Comparison of ENCODE assay signal across 29 mouse cellular contexts in the genomic region with DNA sequence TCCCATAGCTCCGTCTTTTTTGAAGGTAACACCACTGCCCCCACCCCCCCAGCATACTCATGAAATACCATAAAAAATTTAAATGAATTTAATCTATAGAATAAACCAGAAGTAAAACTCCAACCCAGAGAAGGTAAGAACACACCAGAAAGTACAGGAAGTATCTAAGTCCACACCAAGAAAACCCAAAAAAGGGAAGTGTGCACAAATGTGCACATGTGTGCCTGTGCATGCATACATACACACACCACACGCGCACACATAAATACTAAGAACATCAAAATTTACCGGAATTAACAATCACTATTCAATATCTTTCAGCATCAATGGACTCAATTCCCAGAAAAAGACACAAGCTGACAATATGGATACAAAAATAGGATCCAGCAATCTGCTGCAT. TPM values are rescaled to one million over a fixed set of nuclear protein-coding genes. Genes with fewer than 3 reads are reported as not detected.
A peak's percentile ranks its signal among the peaks of the same experiment; 100 is the strongest.
DNase-seq lines count a peak whose midpoint lies in the region; ATAC-seq and TF ChIP-seq lines count a peak whose summit lies in the region.
"Had no signal": no experiment of that assay in that cellular context is flagged by ENCODE, and none has a peak within 500 bp of the region (broad histone marks: within the 10 kb centered on the region; RNA-seq: fewer than 3 reads in every experiment).

No protein-coding gene starts in this region.

- 0 out of 2 replicates have a peak, but pooled peaks have one; percentile 25 for ATAC-seq in common myeloid progenitor, adult 5-6 weeks (replicated peaks; ENCODE audit: low read depth, poor library complexity, severe bottlenecking)
- ATAC-seq in liver, postnatal 0 days, result no peak
- ATAC-seq: activated CD4-positive, CD25-positive, alpha-beta regulatory T cell, adult 4 months; forebrain, embryonic 14.5 days; forebrain, embryonic 16.5 days; Patski had no signal

- no peak for TF ChIP-seq CTCF in MEL (IDR thresholded peaks at IDR 0.05 in 2 of 3, conservative IDR thresholded peaks at IDR 0.05 in 1 of 3; ENCODE audit: control insufficient read depth in 1 of 3, insufficient read depth in 1 of 3, low read depth in 2 of 3, low read length in 3 of 3, poor library complexity in 1 of 3, severe bottlenecking in 1 of 3)
- no peak for TF ChIP-seq CTCF in liver, postnatal 0 days (IDR thresholded peaks at IDR 0.05; ENCODE audit: low read depth)

- no peak overlapping the region for H3K4me3 ChIP-seq in MEL (ENCODE audit: control insufficient read depth in 1 of 2, insufficient read depth in 1 of 2, low read depth in 2 of 2, low read length in 2 of 2)
- H3K4me3 ChIP-seq in limb, embryonic 10.5 days, result no peak overlapping the region
- no peak overlapping the region for H3K4me3 ChIP-seq in liver, postnatal 0 days (ENCODE audit: low read depth, low read length)
- H3K4me3 ChIP-seq: embryonic facial prominence, embryonic 13.5 days; embryonic facial prominence, embryonic 15.5 days; erythroblast, embryonic 14.5 days; forebrain, embryonic 10.5 days; forebrain, embryonic 12.5 days had no signal

- H3K36me3 ChIP-seq in MEL (ENCODE audit: control insufficient read depth in 1 of 2, insufficient read depth in 2 of 2, low read length in 2 of 2), result peaks cover 0 to 3% of the 10 kb centered on the region in 2 experiments; a peak in 1 of 4 replicates
- H3K36me3 ChIP-seq in limb, embryonic 10.5 days, result no peaks in the 10 kb centered on the region
- H3K36me3 ChIP-seq in splenic B cell, adult 2 months (ENCODE audit: control insufficient read depth, insufficient read depth, low read length, poor library complexity, severe bottlenecking), result no peaks in the 10 kb centered on the region
- H3K36me3 ChIP-seq in liver, postnatal 0 days (replicated peaks; ENCODE audit: insufficient read depth, low read length), result no peaks in the 10 kb centered on the region
- H3K36me3 ChIP-seq: embryonic facial prominence, embryonic 13.5 days; embryonic facial prominence, embryonic 15.5 days; forebrain, embryonic 10.5 days; forebrain, embryonic 12.5 days had no signal

- H3K27ac ChIP-seq in MEL (ENCODE audit: control insufficient read depth, low read depth, low read length), result no peak overlapping the region
- no peak overlapping the region for H3K27ac ChIP-seq in limb, embryonic 10.5 days
- H3K27ac ChIP-seq in liver, postnatal 0 days (ENCODE audit: low read depth), result no peak overlapping the region
- H3K27ac ChIP-seq: embryonic facial prominence, embryonic 13.5 days; embryonic facial prominence, embryonic 15.5 days; forebrain, embryonic 10.5 days; forebrain, embryonic 12.5 days had no signal

- peak; percentile 19 for DNase-seq in MEL (ENCODE audit: low read depth, low spot score)
- DNase-seq in limb, embryonic 10.5 days (ENCODE audit: low spot score), result peak; percentile 3
- DNase-seq in splenic B cell, adult 2 months (ENCODE audit: low read depth, low spot score), result peak; percentile 19
- no peak for DNase-seq in liver, postnatal 0 days
- no peak for DNase-seq in layer of hippocampus, adult 18-20 months (ENCODE audit: low spot score in 2 of 2)
- no peak for DNase-seq in spleen, postnatal 4 days (ENCODE audit: low spot score in 2 of 2)
- DNase-seq: adrenal gland, adult 8-10 months; adrenal gland, postnatal 14 days; adrenal gland, postnatal 36 days; cerebellum, adult 11-12 months; cerebellum, adult 2 months; cerebellum, adult 9-10 months; cerebellum, postnatal 10 days; cerebellum, postnatal 25 days; embryo, embryonic 11 days had no signal

- 87% methylated on average over 4 of the region's 4 CpGs for WGBS in limb, embryonic 10.5 days
- 81% methylated on average over 4 of the region's 4 CpGs for WGBS in liver, postnatal 0 days (ENCODE audit: insufficient replicate concordance)

- peaks cover 0 to 6% of the 10 kb centered on the region in 2 experiments; a peak in 2 of 4 replicates for H3K4me1 ChIP-seq in MEL (ENCODE audit: control insufficient read depth in 1 of 2, insufficient read depth in 2 of 2, low read length in 2 of 2)
- no peaks in the 10 kb centered on the region for H3K4me1 ChIP-seq in limb, embryonic 10.5 days
- H3K4me1 ChIP-seq in liver, postnatal 0 days (ENCODE audit: insufficient read depth), result no peaks in the 10 kb centered on the region
- H3K4me1 ChIP-seq: embryonic facial prominence, embryonic 13.5 days; embryonic facial prominence, embryonic 15.5 days; forebrain, embryonic 10.5 days; forebrain, embryonic 12.5 days had no signal

- H3K27me3 ChIP-seq in MEL (ENCODE audit: control insufficient read depth in 1 of 2, insufficient read depth in 2 of 2, low read length in 2 of 2), result peaks cover 0 to 3% of the 10 kb centered on the region in 2 experiments; a peak in 1 of 4 replicates
- H3K27me3 ChIP-seq in limb, embryonic 10.5 days (ENCODE audit: low read depth, poor library complexity, severe bottlenecking), result no peaks in the 10 kb centered on the region
- H3K27me3 ChIP-seq in splenic B cell, adult 2 months (ENCODE audit: control insufficient read depth, insufficient read depth, low read length, poor library complexity, severe bottlenecking), result no peaks in the 10 kb centered on the region
- H3K27me3 ChIP-seq in liver, postnatal 0 days (ENCODE audit: insufficient read depth, low read length), result no peaks in the 10 kb centered on the region
- H3K27me3 ChIP-seq: embryonic facial prominence, embryonic 13.5 days; embryonic facial prominence, embryonic 15.5 days; forebrain, embryonic 12.5 days; Patski had no signal

- TF ChIP-seq RAD21 in MEL (IDR thresholded peaks at IDR 0.05; ENCODE audit: low read depth, low read length), result no peak

- H3K4me2 ChIP-seq in liver, postnatal 0 days (ENCODE audit: low read depth, low read length), result no peak overlapping the region
- H3K4me2 ChIP-seq: embryonic facial prominence, embryonic 13.5 days; embryonic facial prominence, embryonic 15.5 days; forebrain, embryonic 12.5 days had no signal

- no peak overlapping the region for H3K9ac ChIP-seq in MEL (ENCODE audit: control insufficient read depth, low read depth, low read length, poor library complexity, severe bottlenecking)
- no peak overlapping the region for H3K9ac ChIP-seq in liver, postnatal 0 days (replicated peaks)
- H3K9ac ChIP-seq: embryonic facial prominence, embryonic 13.5 days; embryonic facial prominence, embryonic 15.5 days; forebrain, embryonic 12.5 days had no signal

- no peak for TF ChIP-seq EP300 in MEL (IDR thresholded peaks at IDR 0.05; ENCODE audit: low read depth in 1 of 2, low read length in 2 of 2)
- TF ChIP-seq EP300 in liver, postnatal 0 days (IDR thresholded peaks at IDR 0.05; ENCODE audit: low read depth), result no peak

- no peaks in the 10 kb centered on the region for H3K9me3 ChIP-seq in MEL (replicated peaks; ENCODE audit: insufficient read depth, low read length)
- H3K9me3 ChIP-seq in limb, embryonic 10.5 days (replicated peaks), result no peaks in the 10 kb centered on the region
- no peaks in the 10 kb centered on the region for H3K9me3 ChIP-seq in liver, postnatal 0 days (ENCODE audit: low read length)
- H3K9me3 ChIP-seq: embryonic facial prominence, embryonic 15.5 days had no signal

- H3K79me2 ChIP-seq in MEL (ENCODE audit: control insufficient read depth, insufficient read depth, low read length, poor library complexity), result no peaks in the 10 kb centered on the region

- no peak for TF ChIP-seq POLR2A in MEL (IDR thresholded peaks at IDR 0.05; ENCODE audit: control insufficient read depth in 1 of 2, insufficient read depth in 1 of 2, low read depth in 1 of 2, low read length in 2 of 2, poor library complexity in 1 of 2)

TF ChIP-seq in MEL, 35 proteins besides CTCF, POLR2A, EP300 and RAD21 (continues in another document):
- TF ChIP-seq ZC3H11A (IDR thresholded peaks at IDR 0.05; ENCODE audit: low read depth, low read length) (no peak), KAT2A (conservative IDR thresholded peaks at IDR 0.05; ENCODE audit: low read depth, low read length) (no peak), JUND (IDR thresholded peaks at IDR 0.05; ENCODE audit: low read depth, low read length) (no peak), POLR2AphosphoS5 (IDR thresholded peaks at IDR 0.05; ENCODE audit: borderline replicate concordance, low read depth, low read length) (no peak), GATA1 (IDR thresholded peaks at IDR 0.05; ENCODE audit: low read depth, low read length) (no peak)

RNA-seq across cellular contexts. Expression of gene Uevld, which starts 11.6 kb away (rescaled TPM):
- 1.9 and 2.8 TPM in 2 replicates for total RNA-seq in MEL (2012; rRNA removed)
- 1 to 10 TPM in 1 of 2 experiments, not detected in 1; 5.4 TPM for polyA plus RNA-seq in MEL (2012; ENCODE audit: insufficient read depth in 1 of 2, insufficient read length in 2 of 2, low read depth in 1 of 2, low replicate concordance in 2 of 2, missing spikeins in 1 of 2)
- total RNA-seq in common myeloid progenitor, adult 5-6 weeks (2017), result 12.7 and 14.1 TPM in 2 replicates
- 11.7 and 12.1 TPM in 2 replicates for polyA plus RNA-seq in limb, embryonic 10.5 days (2016; fragmentation: Nextera tagmentation; extraction: Ambion mirVana)
- polyA plus RNA-seq in liver, postnatal 0 days (2015; fragmentation: Nextera tagmentation; extraction: Ambion mirVana), result 2.6 and 3.2 TPM in 2 replicates
- 10 to 100 TPM; 14.3 to 16.4 TPM for total RNA-seq in layer of hippocampus, adult 18-20 months (2021)

RNA-seq across cellular contexts. Expression of gene Gm9999, which starts 13.5 kb away (rescaled TPM):
- not detected in 2 replicates for total RNA-seq in MEL (2012; rRNA removed)
- not detected for polyA plus RNA-seq in MEL (2012; ENCODE audit: insufficient read depth in 1 of 2, insufficient read length in 2 of 2, low read depth in 1 of 2, low replicate concordance in 2 of 2, missing spikeins in 1 of 2)
- not detected in 2 replicates for total RNA-seq in common myeloid progenitor, adult 5-6 weeks (2017)
- polyA plus RNA-seq in limb, embryonic 10.5 days (2016; fragmentation: Nextera tagmentation; extraction: Ambion mirVana), result not detected in 2 replicates
- not detected in 2 replicates for polyA plus RNA-seq in liver, postnatal 0 days (2015; fragmentation: Nextera tagmentation; extraction: Ambion mirVana)
- not detected for total RNA-seq in layer of hippocampus, adult 18-20 months (2021)
- total RNA-seq: adrenal gland, adult 18-20 months; adrenal gland, adult 8-10 months; adrenal gland, postnatal 14 days; adrenal gland, postnatal 36 days; ES-E14 had no signal
- polyA plus RNA-seq: activated CD4-positive, CD25-positive, alpha-beta regulatory T cell, adult 4 months; C2C12; cerebellum, adult 2 months; embryonic facial prominence, embryonic 11.5 days; embryonic facial prominence, embryonic 13.5 days; embryonic facial prominence, embryonic 15.5 days; erythroblast, embryonic 14.5 days; forebrain, embryonic 10.5 days; forebrain, embryonic 12.5 days; forebrain, embryonic 14.5 days; forebrain, embryonic 16.5 days; Patski had no signal

RNA-seq across cellular contexts. Expression of gene Spty2d1, which starts 38.3 kb away (rescaled TPM):
- 14.9 and 15.1 TPM in 2 replicates for total RNA-seq in MEL (2012; rRNA removed)
- 10 to 100 TPM; 14.4 to 36.9 TPM for polyA plus RNA-seq in MEL (2012; ENCODE audit: insufficient read depth in 1 of 2, insufficient read length in 2 of 2, low read depth in 1 of 2, low replicate concordance in 2 of 2, missing spikeins in 1 of 2)
- total RNA-seq in common myeloid progenitor, adult 5-6 weeks (2017), result 33.4 and 38.7 TPM in 2 replicates
- polyA plus RNA-seq in limb, embryonic 10.5 days (2016; fragmentation: Nextera tagmentation; extraction: Ambion mirVana), result 11.2 and 11.9 TPM in 2 replicates
- 6.0 and 6.4 TPM in 2 replicates for polyA plus RNA-seq in liver, postnatal 0 days (2015; fragmentation: Nextera tagmentation; extraction: Ambion mirVana)
- total RNA-seq in layer of hippocampus, adult 18-20 months (2021), result 10 to 100 TPM; 18.7 to 20.4 TPM

RNA-seq across cellular contexts. Expression of gene Tsg101, which starts 50.1 kb away (rescaled TPM):
- total RNA-seq in MEL (2012; rRNA removed), result 21.3 and 25.3 TPM in 2 replicates
- 10 to 100 TPM in 1 of 2 experiments, not detected in 1; 88.9 TPM for polyA plus RNA-seq in MEL (2012; ENCODE audit: insufficient read depth in 1 of 2, insufficient read length in 2 of 2, low read depth in 1 of 2, low replicate concordance in 2 of 2, missing spikeins in 1 of 2)
- 42.0 and 46.4 TPM in 2 replicates for total RNA-seq in common myeloid progenitor, adult 5-6 weeks (2017)
- polyA plus RNA-seq in limb, embryonic 10.5 days (2016; fragmentation: Nextera tagmentation; extraction: Ambion mirVana), result 236 and 252 TPM in 2 replicates
- 59.1 and 61.2 TPM in 2 replicates for polyA plus RNA-seq in liver, postnatal 0 days (2015; fragmentation: Nextera tagmentation; extraction: Ambion mirVana)
- 10 to 100 TPM; 70.7 to 72.3 TPM for total RNA-seq in layer of hippocampus, adult 18-20 months (2021)

Comparison
In these comparisons a context has a peak if more than half of its experiments do, and no peak if none do; other contexts are left out.
1. DNase-seq: peak in MEL (single experiment), limb, embryonic 10.5 days (single experiment) and splenic B cell, adult 2 months (single experiment); none in liver, postnatal 0 days (single experiment), layer of hippocampus, adult 18-20 months (0 of 2) and spleen, postnatal 4 days (0 of 2).